Comparison of ENCODE assay signal across 27 mouse cellular contexts in the genomic region with DNA sequence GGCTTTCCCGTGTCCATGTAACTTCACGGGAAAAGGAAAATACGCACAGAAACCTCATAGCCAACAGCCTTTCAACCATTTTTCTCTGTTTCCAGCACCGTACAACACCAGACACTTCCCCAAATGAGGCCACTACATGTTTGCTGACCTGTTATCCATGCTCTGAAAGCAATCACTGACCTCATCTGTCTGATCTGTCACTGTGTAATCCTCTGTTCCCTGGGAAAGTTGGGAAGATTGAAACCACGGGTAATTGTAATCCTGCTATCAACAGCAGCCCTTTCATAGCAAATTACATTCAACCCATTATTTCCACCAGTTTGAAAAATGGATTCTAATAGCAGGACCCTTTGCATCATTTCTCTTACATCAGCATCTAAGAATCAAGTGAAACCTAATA.
A peak's percentile ranks its signal among the peaks of the same experiment; 100 is the strongest.
DNase-seq lines count a peak whose midpoint lies in the region; ATAC-seq and TF ChIP-seq lines count a peak whose summit lies in the region.
"Had no signal": no experiment of that assay in that cellular context is flagged by ENCODE, and none has a peak within 500 bp of the region (broad histone marks: within the 10 kb centered on the region; RNA-seq: fewer than 3 reads in every experiment).

No protein-coding gene starts in this region.

- no peak for ATAC-seq in embryonic facial prominence, embryonic 14.5 days (ENCODE audit: low read depth)
- peak; percentile 68; the same call in 1 of the 2 replicates for ATAC-seq in forebrain, embryonic 12.5 days (ENCODE audit: low FRiP score)
- no peak for ATAC-seq in forebrain, postnatal 0 days
- no peak for ATAC-seq in midbrain, embryonic 13.5 days
- ATAC-seq: hindbrain, embryonic 16.5 days; intestine, embryonic 15.5 days; Patski had no signal

- H3K27ac ChIP-seq in embryonic facial prominence, embryonic 14.5 days (replicated peaks; ENCODE audit: low read depth, low read length) = no peak overlapping the region
- no peak overlapping the region for H3K27ac ChIP-seq in embryonic facial prominence, embryonic 10.5 days (replicated peaks)
- no peak overlapping the region for H3K27ac ChIP-seq in forebrain, embryonic 12.5 days
- H3K27ac ChIP-seq in forebrain, postnatal 0 days (ENCODE audit: low read depth, low read length) = no peak overlapping the region
- no peak overlapping the region for H3K27ac ChIP-seq in midbrain, embryonic 13.5 days
- H3K27ac ChIP-seq: embryonic facial prominence, embryonic 15.5 days; heart, adult 2 months; heart, embryonic 10.5 days; heart, embryonic 13.5 days; hindbrain, embryonic 12.5 days; intestine, embryonic 15.5 days had no signal

- H3K9ac ChIP-seq in embryonic facial prominence, embryonic 14.5 days (ENCODE audit: low read depth, low read length) = no peak overlapping the region
- H3K9ac ChIP-seq in forebrain, embryonic 12.5 days = no peak overlapping the region
- no peak overlapping the region for H3K9ac ChIP-seq in forebrain, postnatal 0 days
- H3K9ac ChIP-seq in midbrain, embryonic 13.5 days (replicated peaks) = no peak overlapping the region
- H3K9ac ChIP-seq: embryonic facial prominence, embryonic 15.5 days; heart, embryonic 13.5 days; hindbrain, embryonic 12.5 days; intestine, embryonic 15.5 days had no signal

- no peak for TF ChIP-seq CTCF in forebrain, postnatal 0 days (IDR thresholded peaks at IDR 0.05; ENCODE audit: low read depth)

- no peak overlapping the region for H3K4me3 ChIP-seq in embryonic facial prominence, embryonic 14.5 days (ENCODE audit: low read depth, low read length)
- H3K4me3 ChIP-seq in embryonic facial prominence, embryonic 10.5 days = no peak overlapping the region
- H3K4me3 ChIP-seq in forebrain, embryonic 12.5 days (replicated peaks) = no peak overlapping the region
- no peak overlapping the region for H3K4me3 ChIP-seq in forebrain, postnatal 0 days (ENCODE audit: low read depth, low read length)
- no peak overlapping the region for H3K4me3 ChIP-seq in midbrain, embryonic 13.5 days (replicated peaks)
- H3K4me3 ChIP-seq: embryonic facial prominence, embryonic 15.5 days; heart, adult 2 months; heart, embryonic 10.5 days; heart, embryonic 13.5 days; hindbrain, embryonic 12.5 days; intestine, embryonic 15.5 days had no signal

- no peaks in the 10 kb centered on the region for H3K36me3 ChIP-seq in embryonic facial prominence, embryonic 14.5 days (ENCODE audit: control insufficient read depth, insufficient read depth, low read length)
- H3K36me3 ChIP-seq in embryonic facial prominence, embryonic 10.5 days (replicated peaks) = no peaks in the 10 kb centered on the region
- H3K36me3 ChIP-seq in forebrain, embryonic 12.5 days (replicated peaks) = no peaks in the 10 kb centered on the region
- no peaks in the 10 kb centered on the region for H3K36me3 ChIP-seq in forebrain, postnatal 0 days (ENCODE audit: insufficient read depth)
- H3K36me3 ChIP-seq in midbrain, embryonic 13.5 days = no peaks in the 10 kb centered on the region
- H3K36me3 ChIP-seq: embryonic facial prominence, embryonic 15.5 days; heart, embryonic 10.5 days; heart, embryonic 13.5 days; hindbrain, embryonic 12.5 days; intestine, embryonic 15.5 days had no signal

- H3K9me3 ChIP-seq in embryonic facial prominence, embryonic 14.5 days (ENCODE audit: control insufficient read depth, low read length) = no peaks in the 10 kb centered on the region
- no peaks in the 10 kb centered on the region for H3K9me3 ChIP-seq in embryonic facial prominence, embryonic 10.5 days
- H3K9me3 ChIP-seq in forebrain, embryonic 12.5 days = no peaks in the 10 kb centered on the region
- no peaks in the 10 kb centered on the region for H3K9me3 ChIP-seq in forebrain, postnatal 0 days (ENCODE audit: low read length)
- no peaks in the 10 kb centered on the region for H3K9me3 ChIP-seq in midbrain, embryonic 13.5 days
- H3K9me3 ChIP-seq: embryonic facial prominence, embryonic 15.5 days; heart, embryonic 10.5 days; heart, embryonic 13.5 days; hindbrain, embryonic 12.5 days; intestine, embryonic 15.5 days had no signal

- no peak overlapping the region for H3K4me2 ChIP-seq in embryonic facial prominence, embryonic 14.5 days (ENCODE audit: low read depth, low read length)
- H3K4me2 ChIP-seq in forebrain, embryonic 12.5 days = no peak overlapping the region
- H3K4me2 ChIP-seq in forebrain, postnatal 0 days (ENCODE audit: low read depth) = no peak overlapping the region
- H3K4me2 ChIP-seq in midbrain, embryonic 13.5 days (replicated peaks) = no peak overlapping the region
- H3K4me2 ChIP-seq: embryonic facial prominence, embryonic 15.5 days; heart, embryonic 13.5 days; hindbrain, embryonic 12.5 days; intestine, embryonic 15.5 days had no signal

- 70% methylated on average over 5 of the region's 5 CpGs for WGBS in embryonic facial prominence, embryonic 14.5 days
- WGBS in embryonic facial prominence, embryonic 10.5 days = 80% methylated on average over 5 of the region's 5 CpGs
- 32% methylated on average over 5 of the region's 5 CpGs for WGBS in forebrain, embryonic 12.5 days
- 38% methylated on average over 5 of the region's 5 CpGs for WGBS in forebrain, postnatal 0 days
- 47% methylated on average over 5 of the region's 5 CpGs for WGBS in midbrain, embryonic 13.5 days

- H3K4me1 ChIP-seq in embryonic facial prominence, embryonic 14.5 days (ENCODE audit: control insufficient read depth, insufficient read depth, low read length) = no peaks in the 10 kb centered on the region
- no peaks in the 10 kb centered on the region for H3K4me1 ChIP-seq in embryonic facial prominence, embryonic 10.5 days
- H3K4me1 ChIP-seq in forebrain, embryonic 12.5 days = peaks cover 9% of the 10 kb centered on the region; the same call in 1 of the 2 replicates
- H3K4me1 ChIP-seq in forebrain, postnatal 0 days (ENCODE audit: insufficient read depth) = no peaks in the 10 kb centered on the region
- H3K4me1 ChIP-seq in midbrain, embryonic 13.5 days (replicated peaks) = peaks cover 4% of the 10 kb centered on the region
- H3K4me1 ChIP-seq: embryonic facial prominence, embryonic 15.5 days; heart, embryonic 10.5 days; hindbrain, embryonic 12.5 days; intestine, embryonic 15.5 days had no signal

- H3K27me3 ChIP-seq in embryonic facial prominence, embryonic 14.5 days (replicated peaks; ENCODE audit: control insufficient read depth, insufficient read depth, low read length) = no peaks in the 10 kb centered on the region
- no peaks in the 10 kb centered on the region for H3K27me3 ChIP-seq in embryonic facial prominence, embryonic 10.5 days (replicated peaks; ENCODE audit: low read depth, poor library complexity, severe bottlenecking)
- no peaks in the 10 kb centered on the region for H3K27me3 ChIP-seq in forebrain, embryonic 12.5 days
- no peaks in the 10 kb centered on the region for H3K27me3 ChIP-seq in forebrain, postnatal 0 days (ENCODE audit: insufficient read depth, low read length)
- H3K27me3 ChIP-seq in midbrain, embryonic 13.5 days = no peaks in the 10 kb centered on the region
- H3K27me3 ChIP-seq: embryonic facial prominence, embryonic 15.5 days; heart, embryonic 13.5 days; hindbrain, embryonic 12.5 days; intestine, embryonic 15.5 days; Patski had no signal

- DNase-seq in embryonic facial prominence, embryonic 14.5 days (ENCODE audit: low spot score) = peak; percentile 11
- DNase-seq in embryonic facial prominence, embryonic 10.5 days (ENCODE audit: low spot score) = no peak
- no peak for DNase-seq in forebrain, postnatal 0 days
- peak; percentile 35 for DNase-seq in Muller cell, postnatal 12 days (ENCODE audit: inconsistent ontology term)
- DNase-seq in retina, postnatal 1 day = peak; percentile 77
- DNase-seq: adrenal gland, postnatal 10 days; adrenal gland, postnatal 36 days; cerebellum, adult 11 months; cerebellum, adult 8-10 months; cerebellum, postnatal 10 days; cerebellum, postnatal 36 days; embryo, embryonic 11 days; gastrocnemius, postnatal 10 days; gastrocnemius, postnatal 36 days; heart, adult 2 months; heart, postnatal 14 days; heart, postnatal 4 days; kidney, adult 11 months had no signal

Comparison
In these comparisons a context has a peak if more than half of its experiments do, and no peak if none do; other contexts are left out.
1. DNase-seq: peak in embryonic facial prominence, embryonic 14.5 days (single experiment), Muller cell, postnatal 12 days (single experiment) and retina, postnatal 1 day (single experiment); none in embryonic facial prominence, embryonic 10.5 days (single experiment) and forebrain, postnatal 0 days (single experiment).